Mouse (Mus musculus): ENCODE measurements around the gene Trub1. TPM values are rescaled to one million over a fixed set of nuclear protein-coding genes. Genes with fewer than 3 reads are reported as not detected.

The Trub1 gene
- total RNA-seq, 2 experiments from 2014 or later: 5.8 to 6.9 TPM

Other genes with a start within 250 kb of the Trub1 start
- gene Ablim1, start 138.0 kb upstream of the Trub1 start, total RNA-seq (2021): 10 to 100 TPM; 37.6 to 41.4 TPM
- gene Fam160b1, start 92.2 kb upstream of the Trub1 start, total RNA-seq (2021): 1 to 10 TPM; 8.2 to 9.0 TPM
- gene Atrnl1, start 158.1 kb downstream of the Trub1 start, total RNA-seq (2021): 1 to 10 TPM; 7.2 to 7.5 TPM

Measured in gastrocnemius, postnatal 25 days (tissue).